In genomic region chr1:186930888-186931233, GRCm38 (mm10) we compare ENCODE assay signal across 30 mouse cellular contexts. TPM values are rescaled to one million over a fixed set of nuclear protein-coding genes. Genes with fewer than 3 reads are reported as not detected.
DNase-seq lines count a peak whose midpoint lies in the region; ATAC-seq lines count a peak whose summit lies in the region.
"Had no signal": no experiment of that assay in that cellular context is flagged by ENCODE, and none has a peak within 500 bp of the region (broad histone marks: within the 10 kb centered on the region; RNA-seq: fewer than 3 reads in every experiment).

No protein-coding gene starts in this region.

- H3K9me3 ChIP-seq in midbrain, embryonic 11.5 days (ENCODE audit: control insufficient read depth, low read length) = no peaks in the 10 kb centered on the region
- H3K9me3 ChIP-seq in midbrain, embryonic 13.5 days = no peaks in the 10 kb centered on the region
- H3K9me3 ChIP-seq: embryonic facial prominence, embryonic 13.5 days; embryonic facial prominence, embryonic 15.5 days; forebrain, embryonic 10.5 days; forebrain, embryonic 12.5 days had no signal

- H3K4me1 ChIP-seq in midbrain, embryonic 11.5 days (ENCODE audit: control insufficient read depth, insufficient read depth, low read length) = no peaks in the 10 kb centered on the region
- peaks cover 10% of the 10 kb centered on the region for H3K4me1 ChIP-seq in midbrain, embryonic 13.5 days (replicated peaks)
- H3K4me1 ChIP-seq: embryonic facial prominence, embryonic 15.5 days had no signal

- no peak for ATAC-seq in midbrain, embryonic 11.5 days (ENCODE audit: low FRiP score)
- ATAC-seq in midbrain, embryonic 13.5 days = no peak
- ATAC-seq: activated CD4-positive, CD25-positive, alpha-beta regulatory T cell, adult 4 months; CD4-positive, CD25-positive, alpha-beta regulatory T cell, adult 4 months; forebrain, embryonic 14.5 days; forebrain, embryonic 16.5 days; Patski had no signal

- no peak overlapping the region for H3K27ac ChIP-seq in midbrain, embryonic 11.5 days (ENCODE audit: low read depth, low read length)
- H3K27ac ChIP-seq in midbrain, embryonic 13.5 days = no peak overlapping the region
- H3K27ac ChIP-seq: embryonic facial prominence, embryonic 13.5 days; embryonic facial prominence, embryonic 15.5 days; forebrain, embryonic 10.5 days; forebrain, embryonic 12.5 days had no signal

- H3K4me3 ChIP-seq in midbrain, embryonic 11.5 days (ENCODE audit: low read depth, low read length) = no peak overlapping the region
- no peak overlapping the region for H3K4me3 ChIP-seq in midbrain, embryonic 13.5 days (replicated peaks)
- H3K4me3 ChIP-seq: embryonic facial prominence, embryonic 13.5 days; embryonic facial prominence, embryonic 15.5 days; erythroblast, embryonic 14.5 days; forebrain, embryonic 10.5 days; forebrain, embryonic 12.5 days had no signal

- H3K36me3 ChIP-seq in midbrain, embryonic 11.5 days (ENCODE audit: control insufficient read depth, insufficient read depth, low read length) = no peaks in the 10 kb centered on the region
- no peaks in the 10 kb centered on the region for H3K36me3 ChIP-seq in midbrain, embryonic 13.5 days
- H3K36me3 ChIP-seq: embryonic facial prominence, embryonic 13.5 days; embryonic facial prominence, embryonic 15.5 days; forebrain, embryonic 10.5 days; forebrain, embryonic 12.5 days; G1E had no signal

- DNase-seq in adrenal gland, adult (ENCODE audit: inconsistent age in 2 of 2, low spot score in 1 of 2) = peak; percentile 6 to 66
- DNase-seq in adrenal gland, adult 18-20 months (ENCODE audit: low spot score in 2 of 2) = no peak
- DNase-seq in adrenal gland, postnatal 10 days = peak; percentile 10
- DNase-seq in adrenal gland, adult 8-10 months = no peak
- DNase-seq in midbrain, embryonic 11.5 days (ENCODE audit: low spot score, missing footprints) = peak; percentile 68
- peak; percentile 28 to 39 for DNase-seq in adrenal gland, postnatal 36 days
- DNase-seq in kidney, adult 18-20 months = no peak
- DNase-seq: B cell, adult 2 months; cerebellum, adult 11 months; cerebellum, adult 18-20 months; cerebellum, adult 8-10 months; cerebellum, adult 9-11 months; cerebellum, postnatal 36 days; embryo, embryonic 11 days had no signal

- H3K27me3 ChIP-seq in midbrain, embryonic 11.5 days (ENCODE audit: control insufficient read depth, insufficient read depth, low read length) = peaks cover 6% of the 10 kb centered on the region; the same call in 1 of the 2 replicates
- H3K27me3 ChIP-seq in midbrain, embryonic 13.5 days = peaks cover 18% of the 10 kb centered on the region; the same call in 1 of the 2 replicates
- H3K27me3 ChIP-seq: CH12.LX; embryonic facial prominence, embryonic 13.5 days; embryonic facial prominence, embryonic 15.5 days; forebrain, embryonic 12.5 days; Patski had no signal

- no peak overlapping the region for H3K9ac ChIP-seq in midbrain, embryonic 11.5 days (ENCODE audit: low read length)
- no peak overlapping the region for H3K9ac ChIP-seq in midbrain, embryonic 13.5 days (replicated peaks)
- H3K9ac ChIP-seq: embryonic facial prominence, embryonic 13.5 days; embryonic facial prominence, embryonic 15.5 days; forebrain, embryonic 12.5 days had no signal

- WGBS in midbrain, embryonic 11.5 days = 85% methylated on average over 6 of the region's 6 CpGs
- WGBS in midbrain, embryonic 13.5 days = 91% methylated on average over 6 of the region's 6 CpGs

- no peak overlapping the region for H3K4me2 ChIP-seq in midbrain, embryonic 11.5 days
- no peak overlapping the region for H3K4me2 ChIP-seq in midbrain, embryonic 13.5 days (replicated peaks)
- H3K4me2 ChIP-seq: embryonic facial prominence, embryonic 13.5 days; embryonic facial prominence, embryonic 15.5 days; forebrain, embryonic 12.5 days had no signal

RNA-seq across cellular contexts. Expression of gene D1Pas1, which starts 36.4 kb away (rescaled TPM):
- total RNA-seq in adrenal gland, adult 18-20 months (2021) = not detected
- total RNA-seq in adrenal gland, postnatal 10 days (2021) = not detected
- not detected for total RNA-seq in adrenal gland, adult 8-10 months (2022)
- polyA plus RNA-seq in midbrain, embryonic 11.5 days (2014; fragmentation: Nextera tagmentation; extraction: Ambion mirVana) = 0.10 and 0.15 TPM in 2 replicates
- polyA plus RNA-seq in midbrain, embryonic 13.5 days (2015; fragmentation: Nextera tagmentation; extraction: Ambion mirVana) = 0.08 and 0.19 TPM in 2 replicates
- not detected for total RNA-seq in adrenal gland, postnatal 36 days (2021)
- total RNA-seq: CH12.LX; common myeloid progenitor, adult 5-6 weeks had no signal
- polyA plus RNA-seq: activated CD4-positive, CD25-positive, alpha-beta regulatory T cell, adult 4 months; CD4-positive, CD25-positive, alpha-beta regulatory T cell, adult 4 months; embryonic facial prominence, embryonic 11.5 days; embryonic facial prominence, embryonic 13.5 days; erythroblast, embryonic 14.5 days; forebrain, embryonic 10.5 days; forebrain, embryonic 12.5 days; forebrain, embryonic 16.5 days; frontal cortex, adult 2 months; G1E; Patski had no signal

Comparison
In these comparisons a context has a peak if more than half of its experiments do, and no peak if none do; other contexts are left out.
1. DNase-seq: peak in adrenal gland, adult (2 of 2), adrenal gland, postnatal 10 days (single experiment), midbrain, embryonic 11.5 days (single experiment) and adrenal gland, postnatal 36 days (2 of 2); none in adrenal gland, adult 18-20 months (0 of 2), adrenal gland, adult 8-10 months (single experiment) and kidney, adult 18-20 months (single experiment).